8 mouse cellular contexts compared by ENCODE assay signal in genomic region chr5:150168712-150169111, GRCm38 (mm10). TPM values are rescaled to one million over a fixed set of nuclear protein-coding genes. Genes with fewer than 3 reads are reported as not detected.
A peak's percentile ranks its signal among the peaks of the same experiment; 100 is the strongest.
DNase-seq lines count a peak whose midpoint lies in the region; ATAC-seq and TF ChIP-seq lines count a peak whose summit lies in the region.

No protein-coding gene starts in this region.

- no peak overlapping the region for H3K9ac ChIP-seq in heart, postnatal 0 days (replicated peaks; ENCODE audit: low read depth, low read length)

- no peak for TF ChIP-seq EP300 in heart, postnatal 0 days (IDR thresholded peaks at IDR 0.05; ENCODE audit: low read depth)

- no peak overlapping the region for H3K4me2 ChIP-seq in heart, postnatal 0 days (ENCODE audit: low read depth, low read length)

- H3K4me1 ChIP-seq in heart, postnatal 0 days (ENCODE audit: control insufficient read depth, insufficient read depth): peaks cover 6% of the 10 kb centered on the region; the same call in 1 of the 2 replicates
- no peaks in the 10 kb centered on the region for H3K4me1 ChIP-seq in lung, adult 2 months (ENCODE audit: control insufficient read depth, insufficient read depth, low read length)

- no peak for TF ChIP-seq POLR2A in lung, adult 2 months (IDR thresholded peaks at IDR 0.05; ENCODE audit: borderline replicate concordance, extremely low read depth, low read depth, low read length)

- H3K27me3 ChIP-seq in heart, postnatal 0 days (ENCODE audit: control insufficient read depth, insufficient read depth, low read length): no peaks in the 10 kb centered on the region

- TF ChIP-seq CTCF in heart, postnatal 0 days (IDR thresholded peaks at IDR 0.05; ENCODE audit: low read depth): peak; percentile 74
- TF ChIP-seq CTCF in lung, adult 2 months (IDR thresholded peaks at IDR 0.05; ENCODE audit: insufficient read depth, low read length): peak; percentile 80

- 1% methylated on average over 9 of the region's 9 CpGs for WGBS in heart, postnatal 0 days
- 1% methylated on average over 9 of the region's 9 CpGs for WGBS in lung, adult 2 months

- no peak overlapping the region for H3K4me3 ChIP-seq in heart, postnatal 0 days (ENCODE audit: low read depth, low read length)
- no peak overlapping the region for H3K4me3 ChIP-seq in lung, adult 2 months (replicated peaks; ENCODE audit: extremely low read depth, low read depth, low read length)

- H3K36me3 ChIP-seq in heart, postnatal 0 days (replicated peaks; ENCODE audit: control insufficient read depth, insufficient read depth, low read length): no peaks in the 10 kb centered on the region

- DNase-seq in CD8-positive naive resting alpha-beta T cell, adult 2 months (ENCODE audit: low read depth in 2 of 2, low spot score in 2 of 2): peak; percentile 21 to 38
- peak; percentile 60 for DNase-seq in adrenal gland, adult 2 months
- DNase-seq in embryo, embryonic 9.5 days (ENCODE audit: extremely low spot score): peak; percentile 59
- peak; percentile 85 for DNase-seq in heart, postnatal 0 days (ENCODE audit: low spot score)
- peak; percentile 87 for DNase-seq in kidney, postnatal 10 days
- DNase-seq in lung, adult 2 months: peak; percentile 48
- peak; percentile 78 for DNase-seq in thymus, postnatal 4 days

- no peaks in the 10 kb centered on the region for H3K9me3 ChIP-seq in heart, postnatal 0 days (replicated peaks; ENCODE audit: control insufficient read depth, low read length)

- no peak overlapping the region for H3K27ac ChIP-seq in heart, postnatal 0 days (ENCODE audit: low read depth)

- peak; percentile 71; the same call in 1 of the 2 replicates for ATAC-seq in heart, postnatal 0 days (ENCODE audit: insufficient read depth, low read depth)
- peak; percentile 94 for ATAC-seq in neutrophil, adult 5-6 weeks (ENCODE audit: extremely low read depth, insufficient number of reproducible peaks, low FRiP score, poor library complexity, severe bottlenecking)

RNA-seq across cellular contexts. Expression of gene Fry, which starts 50.3 kb away (rescaled TPM):
- 10 to 100 TPM; 27.0 to 44.4 TPM for total RNA-seq in adrenal gland, adult 2 months (2021)
- polyA plus RNA-seq in adrenal gland, adult 2 months (2012; rRNA removed): 15.6 and 16.4 TPM in 2 replicates
- 117 and 124 TPM in 2 replicates for total RNA-seq in heart, postnatal 0 days (2014; rRNA removed; ENCODE audit: low replicate concordance)
- 30.3 and 31.8 TPM in 2 replicates for polyA plus RNA-seq in heart, postnatal 0 days (2015; fragmentation: Nextera tagmentation; extraction: Ambion mirVana)
- polyA plus RNA-seq in lung, adult 2 months (2012; rRNA removed): 37.0 and 39.3 TPM in 2 replicates
- 110 and 115 TPM in 2 replicates for total RNA-seq in neutrophil, adult 5-6 weeks (2017)

Comparison
In these comparisons a context has a peak if more than half of its experiments do, and no peak if none do; other contexts are left out.
1. DNase-seq: peak in every context shown above with its lines; median percentile 87 in kidney, postnatal 10 days; 85 in heart, postnatal 0 days; 78 in thymus, postnatal 4 days; 60 in adrenal gland, adult 2 months; 59 in embryo, embryonic 9.5 days; 48 in lung, adult 2 months; 30 in CD8-positive naive resting alpha-beta T cell, adult 2 months.